Mouse (Mus musculus) intestine, embryonic 15.5 days (tissue): ENCODE measurements around the gene Lipc. TPM values are rescaled to one million over a fixed set of nuclear protein-coding genes. Genes with fewer than 3 reads are reported as not detected.

Source experiments
- ATAC-seq: fragments of 200-750 bp; cut with Nextera tagmentation; 2 replicates; pipeline ENCODE4 v1.8.0; 2017; ENCODE audit warnings: moderate TSS enrichment, moderate library complexity
- H3K27ac ChIP-seq: fragments of 300-500 bp; sonication (generic); 2 replicates; pipeline ENCODE4 v1.5.1; 2015; ENCODE audit warnings: mild to moderate bottlenecking, inconsistent platforms
- H3K27me3 ChIP-seq: fragments of 300-500 bp; sonication (generic); replicated peaks from 2 replicates; pipeline ENCODE4 v1.6.1; 2015; ENCODE audit warnings: inconsistent platforms
- H3K36me3 ChIP-seq: fragments of 300-500 bp; sonication (generic); 2 replicates; pipeline ENCODE4 v1.6.1; 2015; ENCODE audit warnings: inconsistent platforms
- H3K4me1 ChIP-seq: fragments of 300-500 bp; sonication (generic); replicated peaks from 2 replicates; pipeline ENCODE4 v1.6.1; 2015; ENCODE audit warnings: inconsistent platforms
- H3K4me2 ChIP-seq: fragments of 300-500 bp; sonication (generic); replicated peaks from 2 replicates; pipeline ENCODE4 v1.6.1; 2015; ENCODE audit warnings: mild to moderate bottlenecking, inconsistent platforms
- H3K4me3 ChIP-seq: fragments of 300-500 bp; sonication (generic); replicated peaks from 2 replicates; pipeline ENCODE4 v1.5.1; 2015; ENCODE audit warnings: inconsistent platforms
- H3K9ac ChIP-seq: fragments of 300-500 bp; sonication (generic); 2 replicates; pipeline ENCODE4 v1.6.1; 2015; ENCODE audit warnings: inconsistent platforms
- H3K9me3 ChIP-seq: fragments of 300-500 bp; sonication (generic); 2 replicates; pipeline ENCODE4 v1.6.1; 2016; ENCODE audit warnings: inconsistent platforms
- WGBS: fragments of 180-500 bp; shearing (Covaris S2); methylation state at CpG from one replicate; pipeline ENCODE4 v1.1.7; 2015; 5-methylcytosine and 5-hydroxymethylcytosine counted together
- polyA plus RNA-seq: library from polyadenylated mRNA; unstranded; fragments of >200 nt; fragmentation: Nextera tagmentation; extraction: Ambion mirVana; gene quantifications from 2 replicates; pipeline ENCODE4 v1.2.1, GENCODE M21; 2015

The Lipc gene
- polyA plus RNA-seq, 1 experiment from 2014 or later = 1.1 TPM

GRCm38 (mm10) chr9:70829784-70830488 lies 122.1 kb downstream of the Lipc start:
- ATAC-seq = peak; percentile 32; the same call in 1 of the 2 replicates
- Histone ChIP-seq H3K4me1 (0 out of 2 replicates have a peak, but pooled peaks cover 9% of the 10 kb centered on the region), H3K4me2 (no peak overlapping the region), H3K4me3 (no peak overlapping the region), H3K9ac (no peak overlapping the region), H3K9me3 (no peaks in the 10 kb centered on the region), H3K27me3 (no peaks in the 10 kb centered on the region), H3K27ac (no peak overlapping the region), H3K36me3 (no peaks in the 10 kb centered on the region)
- 44% methylated on average over 7 of the region's 7 CpGs for WGBS

GRCm38 (mm10) chr9:70827911-70828310 lies 124.1 kb downstream of the Lipc start:
- 68% methylated on average over 6 of the region's 6 CpGs for WGBS
- Histone ChIP-seq H3K4me1 (peaks cover 9% of the 10 kb centered on the region), H3K36me3 (no peaks in the 10 kb centered on the region), H3K4me3 (no peak overlapping the region), H3K9ac (no peak overlapping the region), H3K27me3 (no peaks in the 10 kb centered on the region), H3K27ac (no peak overlapping the region), H3K4me2 (no peak overlapping the region), H3K9me3 (no peaks in the 10 kb centered on the region)
- ATAC-seq = no peak

- Histone ChIP-seq H3K4me1 (peaks cover 7% of the 10 kb centered on the region), H3K9ac (no peak overlapping the region), H3K4me3 (no peak overlapping the region), H3K4me2 (no peak overlapping the region), H3K27ac (no peak overlapping the region), H3K36me3 (no peaks in the 10 kb centered on the region), H3K9me3 (no peaks in the 10 kb centered on the region), H3K27me3 (no peaks in the 10 kb centered on the region)
- WGBS = 67% methylated on average over 3 of the region's 3 CpGs
- peak; percentile 66 for ATAC-seq
Observed at GRCm38 (mm10) chr9:70824103-70824502, 127.9 kb downstream of the Lipc start.

- no peaks in the 10 kb centered on the region for H3K27me3 ChIP-seq
- peak; percentile 77 for ATAC-seq
- no peaks in the 10 kb centered on the region for H3K36me3 ChIP-seq
- no peak overlapping the region for H3K4me3 ChIP-seq
- WGBS = 64% methylated on average over 14 of the region's 14 CpGs
- 0 out of 2 replicates have a peak, but pooled peaks cover 2% of the 10 kb centered on the region for H3K4me1 ChIP-seq
- no peak overlapping the region for H3K27ac ChIP-seq
- H3K9ac ChIP-seq = no peak overlapping the region
- H3K9me3 ChIP-seq = no peaks in the 10 kb centered on the region
- H3K4me2 ChIP-seq = no peak overlapping the region
Observed at GRCm38 (mm10) chr9:70818739-70819138, 133.3 kb downstream of the Lipc start.

GRCm38 (mm10) chr9:70817396-70817795 lies 134.6 kb downstream of the Lipc start:
- Histone ChIP-seq H3K4me1 (0 out of 2 replicates have a peak, but pooled peaks cover 2% of the 10 kb centered on the region), H3K36me3 (no peaks in the 10 kb centered on the region), H3K4me2 (no peak overlapping the region), H3K27me3 (no peaks in the 10 kb centered on the region), H3K9ac (no peak overlapping the region), H3K27ac (no peak overlapping the region), H3K4me3 (no peak overlapping the region), H3K9me3 (no peaks in the 10 kb centered on the region)
- no peak for ATAC-seq
- 72% methylated on average over 1 of the region's 1 CpGs for WGBS

- no peak for ATAC-seq
- 0 out of 2 replicates have a peak, but pooled peaks cover 2% of the 10 kb centered on the region for H3K4me1 ChIP-seq
- H3K9ac ChIP-seq = no peak overlapping the region
- no peaks in the 10 kb centered on the region for H3K27me3 ChIP-seq
- H3K4me2 ChIP-seq = no peak overlapping the region
- H3K27ac ChIP-seq = no peak overlapping the region
- no peaks in the 10 kb centered on the region for H3K36me3 ChIP-seq
- WGBS = 61% methylated on average over 14 of the region's 14 CpGs
- no peak overlapping the region for H3K4me3 ChIP-seq
- H3K9me3 ChIP-seq = no peaks in the 10 kb centered on the region
Observed at GRCm38 (mm10) chr9:70816701-70817305, 135.2 kb downstream of the Lipc start.

- Histone ChIP-seq H3K4me3 (no peak overlapping the region), H3K4me1 (no peaks in the 10 kb centered on the region), H3K4me2 (no peak overlapping the region), H3K9me3 (no peaks in the 10 kb centered on the region), H3K27ac (no peak overlapping the region), H3K27me3 (no peaks in the 10 kb centered on the region), H3K9ac (no peak overlapping the region), H3K36me3 (no peaks in the 10 kb centered on the region)
- no peak; the same call in 1 of the 2 replicates for ATAC-seq
- WGBS = 94% methylated on average over 12 of the region's 12 CpGs
Observed at GRCm38 (mm10) chr9:70812551-70812950, 139.5 kb downstream of the Lipc start.

- Histone ChIP-seq H3K4me2 (no peak overlapping the region), H3K4me1 (no peaks in the 10 kb centered on the region), H3K9me3 (no peaks in the 10 kb centered on the region), H3K27ac (no peak overlapping the region), H3K9ac (no peak overlapping the region), H3K27me3 (no peaks in the 10 kb centered on the region), H3K4me3 (no peak overlapping the region), H3K36me3 (no peaks in the 10 kb centered on the region)
- 47% methylated on average over 11 of the region's 11 CpGs for WGBS
- no peak for ATAC-seq
Observed at GRCm38 (mm10) chr9:70807714-70808113, 144.3 kb downstream of the Lipc start.

- H3K36me3 ChIP-seq = no peaks in the 10 kb centered on the region
- H3K27ac ChIP-seq = no peak overlapping the region
- H3K4me2 ChIP-seq = no peak overlapping the region
- no peaks in the 10 kb centered on the region for H3K4me1 ChIP-seq
- no peak for ATAC-seq
- no peaks in the 10 kb centered on the region for H3K9me3 ChIP-seq
- WGBS = 37% methylated on average over 1 of the region's 1 CpGs
- no peak overlapping the region for H3K4me3 ChIP-seq
- no peaks in the 10 kb centered on the region for H3K27me3 ChIP-seq
- H3K9ac ChIP-seq = no peak overlapping the region
Observed at GRCm38 (mm10) chr9:70806069-70806468, 146.0 kb downstream of the Lipc start.

GRCm38 (mm10) chr9:70802816-70803215 lies 149.2 kb downstream of the Lipc start:
- Histone ChIP-seq H3K4me1 (no peaks in the 10 kb centered on the region), H3K36me3 (no peaks in the 10 kb centered on the region), H3K4me3 (no peak overlapping the region), H3K9me3 (no peaks in the 10 kb centered on the region), H3K27me3 (no peaks in the 10 kb centered on the region), H3K9ac (no peak overlapping the region), H3K4me2 (no peak overlapping the region), H3K27ac (no peak overlapping the region)
- WGBS = 83% methylated on average over 3 of the region's 3 CpGs
- ATAC-seq = no peak

- no peak overlapping the region for H3K4me3 ChIP-seq
- WGBS = 78% methylated on average over 3 of the region's 3 CpGs
- no peak for ATAC-seq
Observed at GRCm38 (mm10) chr9:70801761-70802160, 150.3 kb downstream of the Lipc start.

GRCm38 (mm10) chr9:70800588-70801315 lies 151.3 kb downstream of the Lipc start:
- Histone ChIP-seq H3K36me3 (no peaks in the 10 kb centered on the region), H3K27me3 (no peaks in the 10 kb centered on the region), H3K4me2 (no peak overlapping the region), H3K4me3 (no peak overlapping the region), H3K4me1 (no peaks in the 10 kb centered on the region), H3K27ac (no peak overlapping the region), H3K9me3 (no peaks in the 10 kb centered on the region), H3K9ac (no peak overlapping the region)
- no peak for ATAC-seq
- WGBS = 54% methylated on average over 8 of the region's 8 CpGs

More at GRCm38 (mm10) chr9:70801761-70802160, 150.3 kb downstream of the Lipc start:
- no peaks in the 10 kb centered on the region for H3K27me3 ChIP-seq
- no peak overlapping the region for H3K27ac ChIP-seq
- no peaks in the 10 kb centered on the region for H3K36me3 ChIP-seq
- no peak overlapping the region for H3K4me2 ChIP-seq
- H3K4me1 ChIP-seq = no peaks in the 10 kb centered on the region
- no peaks in the 10 kb centered on the region for H3K9me3 ChIP-seq
- no peak overlapping the region for H3K9ac ChIP-seq
